Comparison of ENCODE assay signal across 10 mouse cellular contexts in genomic region chr1:62722526-62722925, GRCm38 (mm10). TPM values are rescaled to one million over a fixed set of nuclear protein-coding genes. Genes with fewer than 3 reads are reported as not detected.
DNase-seq lines count a peak whose midpoint lies in the region; ATAC-seq and TF ChIP-seq lines count a peak whose summit lies in the region.
"Had no signal": no experiment of that assay in that cellular context is flagged by ENCODE, and none has a peak within 500 bp of the region (broad histone marks: within the 10 kb centered on the region; RNA-seq: fewer than 3 reads in every experiment).

No protein-coding gene starts in this region.

- peak overlapping the region; percentile 77 for H3K27ac ChIP-seq in gastrocnemius, adult 2 months
- H3K27ac ChIP-seq: forebrain, embryonic 13.5 days; midbrain, embryonic 15.5 days had no signal

- intact Hi-C loops in gastrocnemius, adult 2 months (cut with DNase I), result no loop called here
- intact Hi-C loops in gastrocnemius, postnatal 14 days (cut with DNase I; ENCODE audit: low total_unique reads), result no loop called here

- H3K4me3 ChIP-seq in gastrocnemius, adult 2 months, result no peak overlapping the region
- H3K4me3 ChIP-seq: forebrain, embryonic 13.5 days; midbrain, embryonic 15.5 days had no signal

- no peak for DNase-seq in gastrocnemius, adult 2 months
- no peak for DNase-seq in gastrocnemius, postnatal 14 days
- DNase-seq in retina, postnatal 1 day, result peak; percentile 50
- DNase-seq in retina, embryonic 14.5 days (ENCODE audit: low spot score), result no peak
- peak; percentile 76 for DNase-seq in induced T-regulatory cell, adult 2 months (ENCODE audit: low read depth)

- ATAC-seq in erythroid progenitor cell, adult 5-6 weeks (replicated peaks; ENCODE audit: low FRiP score, poor library complexity, severe bottlenecking), result no peak
- no peak for ATAC-seq in frontal cortex, adult (ENCODE audit: low TSS enrichment)
- ATAC-seq in cerebellum, adult (ENCODE audit: insufficient number of reproducible peaks, low FRiP score, low TSS enrichment), result no peak
- ATAC-seq: forebrain, embryonic 13.5 days; midbrain, embryonic 15.5 days had no signal

- peak; percentile 82 for TF ChIP-seq CTCF in gastrocnemius, adult 2 months (IDR thresholded peaks at IDR 0.05)

RNA-seq across cellular contexts. Expression of gene Nrp2, which starts 19.4 kb away (rescaled TPM):
- total RNA-seq in gastrocnemius, adult 2 months (2021), result 1 to 10 TPM; 2.9 to 6.8 TPM
- 10 to 100 TPM; 13.3 to 14.2 TPM for total RNA-seq in gastrocnemius, postnatal 14 days (2021)
- 0.72 and 1.7 TPM in 2 replicates for total RNA-seq in erythroid progenitor cell, adult 5-6 weeks (2015; ENCODE audit: low replicate concordance)
- total RNA-seq in erythroid progenitor cell, adult 5-6 weeks (2017; ENCODE audit: low replicate concordance), result 1.3 and 2.7 TPM in 2 replicates

Comparison
In these comparisons a context has a peak if more than half of its experiments do, and no peak if none do; other contexts are left out.
1. DNase-seq: peak in retina, postnatal 1 day (single experiment) and induced T-regulatory cell, adult 2 months (single experiment); none in gastrocnemius, adult 2 months (single experiment), gastrocnemius, postnatal 14 days (single experiment) and retina, embryonic 14.5 days (single experiment).